Mouse (Mus musculus) megakaryocyte, embryonic 14.5 days (primary cell): ENCODE measurements around the gene Pqbp1.

Experiments
- FLI1 ChIP-seq: IDR thresholded peaks from 2 replicates; pipeline ENCODE4 v1.6.1; 2012; ENCODE audit warnings: low read length, inconsistent platforms, mixed read lengths
- GATA1 ChIP-seq: IDR thresholded peaks from 3 replicates; pipeline ENCODE4 v1.6.1; 2012; ENCODE audit warnings: mixed read lengths, low read length, inconsistent platforms, borderline replicate concordance

DNA sequence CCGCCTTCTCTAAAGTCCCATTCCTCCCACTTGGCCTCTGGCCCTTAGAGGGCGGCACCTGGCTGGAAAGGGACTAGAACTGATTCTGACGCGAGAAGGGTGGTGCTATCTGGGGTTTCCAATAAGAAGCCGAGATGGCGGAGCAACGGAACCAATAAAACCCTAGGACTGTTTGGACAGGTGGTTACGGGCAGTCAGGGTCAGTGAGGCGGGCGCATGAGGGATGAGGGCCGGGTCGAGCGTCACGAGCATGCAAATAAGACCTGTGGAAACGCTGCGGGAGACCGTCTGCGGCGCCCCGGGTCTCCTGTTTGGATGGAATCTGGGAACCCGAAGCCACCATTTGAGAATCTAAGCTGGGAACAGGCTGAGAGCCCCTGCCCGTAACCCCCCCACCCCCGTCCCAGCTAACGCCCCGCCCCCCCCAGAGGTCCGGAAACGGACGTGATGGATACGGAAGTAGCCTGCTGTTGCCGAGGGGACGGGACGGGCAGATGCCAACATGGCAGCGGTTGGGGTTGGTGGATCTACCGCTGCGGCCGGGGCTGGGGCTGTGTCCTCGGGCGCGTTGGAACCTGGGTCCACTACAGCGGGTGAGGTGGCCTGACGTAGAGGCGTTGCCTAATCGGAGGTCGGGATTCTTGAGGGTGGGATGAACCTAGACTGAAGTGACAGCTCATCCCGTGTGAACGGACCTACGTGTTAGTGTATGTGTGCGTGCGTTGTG, 15.1 kb downstream of the Pqbp1 start, which contains the start of gene Slc35a2:
- no peak for TF ChIP-seq GATA1
- no peak for TF ChIP-seq FLI1
